Mouse (Mus musculus): ENCODE measurements at regions not wholly inside any gene's neighbourhood (a gene's known extent, or its start where the extent isn't known, plus 50 kb on each side); places are given as distances from the start of the nearest gene placed in this dataset.

GRCm38 (mm10) chr17:87567475-87567874 lies 68.3 kb upstream of the Epcam start:
- TF ChIP-seq GATA1 (IDR thresholded peaks at IDR 0.05; ENCODE audit: low read length) (no peak), TAL1 (IDR thresholded peaks at IDR 0.05; ENCODE audit: low read length) (no peak)
